Mouse (Mus musculus) lung, adult 2 months (tissue): ENCODE results near the gene Apbb1ip.

Experiments used
- CTCF ChIP-seq: fragments of 200-500 bp; IDR thresholded peaks from 2 replicates; pipeline ENCODE4 v1.5.1; 2011; ENCODE audit warnings: mild to moderate bottlenecking, low read length, control low read depth; ENCODE audit not compliant: insufficient read depth
- POLR2A ChIP-seq: fragments of 200-500 bp; IDR thresholded peaks from 2 replicates; pipeline ENCODE4 v1.6.1; 2011; ENCODE audit warnings: low read depth, mild to moderate bottlenecking, control low read depth, low read length, borderline replicate concordance; ENCODE audit errors: extremely low read depth

DNA sequence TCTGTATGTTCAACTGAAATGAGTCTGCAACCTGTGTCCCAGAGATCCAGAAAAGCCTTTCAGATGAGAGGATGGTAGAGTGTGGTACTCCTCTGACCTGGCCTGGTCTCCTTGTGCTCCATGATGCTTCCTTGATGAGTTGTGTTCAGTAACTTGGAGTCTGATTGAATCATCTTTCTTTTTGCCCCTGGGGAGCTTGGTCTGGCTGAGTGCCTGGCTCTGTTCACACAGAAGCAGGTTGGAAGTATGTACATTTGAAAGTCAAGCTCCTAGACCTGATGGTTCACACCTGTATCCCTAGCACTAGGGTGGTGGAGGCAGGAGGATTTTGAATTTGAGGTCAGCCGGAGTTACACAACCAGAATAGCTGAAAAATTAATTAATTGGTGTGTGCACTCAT, 32.7 kb downstream of the Apbb1ip start:
- TF ChIP-seq CTCF (no peak), POLR2A (no peak)
